Mouse (Mus musculus): ENCODE data around the gene Col4a1. TPM values are rescaled to one million over a fixed set of nuclear protein-coding genes. Genes with fewer than 3 reads are reported as not detected.

The Col4a1 gene
- polyA plus RNA-seq (2015; fragmentation: Nextera tagmentation; extraction: Ambion mirVana), result 213 and 274 TPM in 2 replicates

GRCm38 (mm10) chr8:11312349-11313175 is at the start of gene Col4a1, which contains the start of gene Col4a2:
TSS of gene Col4a1 (minus strand) at chr8:11312826.
TSS of gene Col4a2 (plus strand) at chr8:11312805.
- peaks cover 4% of the 10 kb centered on the region; the same call in 1 of the 2 replicates for H3K36me3 ChIP-seq (ENCODE audit: control insufficient read depth, insufficient read depth)
- peaks cover 27% of the 10 kb centered on the region for H3K4me1 ChIP-seq (ENCODE audit: control insufficient read depth, insufficient read depth, low read length)
- under 1% methylated on average over 84 of the region's 87 CpGs for WGBS
- peak within 1 kb of the TSS; percentile 83 for H3K4me2 ChIP-seq (ENCODE audit: low read depth, low read length)
- peak; percentile 83 for ATAC-seq (replicated peaks; ENCODE audit: extremely low read depth, insufficient read depth, low FRiP score)
- peak within 1 kb of the TSS; percentile 88 for H3K27ac ChIP-seq (ENCODE audit: low read length)
- peak within 1 kb of the TSS; percentile 84 for H3K4me3 ChIP-seq (ENCODE audit: low read length)
- no peaks in the 10 kb centered on the region for H3K27me3 ChIP-seq (ENCODE audit: control insufficient read depth, insufficient read depth, low read length)
- no peaks in the 10 kb centered on the region for H3K9me3 ChIP-seq (replicated peaks; ENCODE audit: control insufficient read depth, low read length)
- H3K9ac ChIP-seq (ENCODE audit: low read length), result peak within 1 kb of the TSS; percentile 97

- WGBS, result 66% methylated on average over 9 of the region's 9 CpGs
- no peak overlapping the region for H3K4me3 ChIP-seq (ENCODE audit: low read length)
- H3K4me2 ChIP-seq (ENCODE audit: low read depth, low read length), result no peak overlapping the region
- no peaks in the 10 kb centered on the region for H3K9me3 ChIP-seq (replicated peaks; ENCODE audit: control insufficient read depth, low read length)
- H3K9ac ChIP-seq (ENCODE audit: low read length), result no peak overlapping the region
- no peaks in the 10 kb centered on the region for H3K27me3 ChIP-seq (ENCODE audit: control insufficient read depth, insufficient read depth, low read length)
- no peak for ATAC-seq (replicated peaks; ENCODE audit: extremely low read depth, insufficient read depth, low FRiP score)
- H3K36me3 ChIP-seq (ENCODE audit: control insufficient read depth, insufficient read depth), result no peaks in the 10 kb centered on the region
- peak overlapping the region; percentile 40 for H3K27ac ChIP-seq (ENCODE audit: low read length)
- peaks cover 56% of the 10 kb centered on the region for H3K4me1 ChIP-seq (ENCODE audit: control insufficient read depth, insufficient read depth, low read length)
Observed at GRCm38 (mm10) chr8:11361546-11362277, 49.1 kb upstream of the Col4a1 start.

DNA sequence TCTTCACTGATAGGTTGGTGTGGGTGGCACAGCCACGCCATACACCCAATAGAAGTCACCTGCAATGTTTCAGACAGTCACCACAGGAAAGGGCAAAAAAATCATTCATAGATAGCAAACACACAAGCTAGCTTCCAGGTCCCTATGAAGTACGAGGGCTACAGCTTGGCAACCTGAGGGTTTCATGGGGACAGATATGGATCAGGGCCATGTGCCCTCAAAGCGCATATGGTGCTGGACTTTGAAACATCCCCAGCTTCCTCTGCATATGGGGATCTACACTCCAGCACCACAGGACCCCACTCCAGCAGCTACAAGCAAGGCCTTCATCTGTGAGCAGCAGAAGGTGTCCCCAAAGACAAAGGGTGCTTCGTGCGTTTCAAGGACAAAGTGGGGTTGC is 47.2 kb upstream of the Col4a1 start:
- no peak overlapping the region for H3K27ac ChIP-seq (ENCODE audit: low read length)
- no peak overlapping the region for H3K4me2 ChIP-seq (ENCODE audit: low read depth, low read length)
- WGBS, result 79% methylated on average over 5 of the region's 5 CpGs
- H3K36me3 ChIP-seq (ENCODE audit: control insufficient read depth, insufficient read depth), result peaks cover 3% of the 10 kb centered on the region; the same call in 1 of the 2 replicates
- H3K9me3 ChIP-seq (replicated peaks; ENCODE audit: control insufficient read depth, low read length), result no peaks in the 10 kb centered on the region
- ATAC-seq (replicated peaks; ENCODE audit: extremely low read depth, insufficient read depth, low FRiP score), result no peak
- H3K27me3 ChIP-seq (ENCODE audit: control insufficient read depth, insufficient read depth, low read length), result no peaks in the 10 kb centered on the region
- no peak overlapping the region for H3K4me3 ChIP-seq (ENCODE audit: low read length)
- no peak overlapping the region for H3K9ac ChIP-seq (ENCODE audit: low read length)
- peaks cover 55% of the 10 kb centered on the region for H3K4me1 ChIP-seq (ENCODE audit: control insufficient read depth, insufficient read depth, low read length)

- Histone ChIP-seq H3K4me2 (ENCODE audit: low read depth, low read length) (peak overlapping the region; percentile 39), H3K4me1 (ENCODE audit: control insufficient read depth, insufficient read depth, low read length) (peaks cover 42% of the 10 kb centered on the region)
- WGBS, result 18% methylated on average over 7 of the region's 7 CpGs
Observed at GRCm38 (mm10) chr8:11357921-11358436, 45.4 kb upstream of the Col4a1 start.

GRCm38 (mm10) chr8:11356776-11357175 is 44.1 kb upstream of the Col4a1 start:
- 43% methylated on average over 8 of the region's 8 CpGs for WGBS
- no peak overlapping the region for H3K4me3 ChIP-seq (ENCODE audit: low read length)
- peak overlapping the region; percentile 79 for H3K27ac ChIP-seq (ENCODE audit: low read length)
- H3K27me3 ChIP-seq (ENCODE audit: control insufficient read depth, insufficient read depth, low read length), result no peaks in the 10 kb centered on the region
- H3K4me2 ChIP-seq (ENCODE audit: low read depth, low read length), result no peak overlapping the region
- ATAC-seq (replicated peaks; ENCODE audit: extremely low read depth, insufficient read depth, low FRiP score), result no peak
- H3K9ac ChIP-seq (ENCODE audit: low read length), result peak overlapping the region; percentile 25; the same call in 1 of the 2 replicates
- peaks cover 8% of the 10 kb centered on the region; the same call in 1 of the 2 replicates for H3K36me3 ChIP-seq (ENCODE audit: control insufficient read depth, insufficient read depth)
- H3K4me1 ChIP-seq (ENCODE audit: control insufficient read depth, insufficient read depth, low read length), result peaks cover 30% of the 10 kb centered on the region
- H3K9me3 ChIP-seq (replicated peaks; ENCODE audit: control insufficient read depth, low read length), result no peaks in the 10 kb centered on the region

More at GRCm38 (mm10) chr8:11357921-11358436, 45.4 kb upstream of the Col4a1 start:
- H3K27ac ChIP-seq (ENCODE audit: low read length), result peak overlapping the region; percentile 79
- H3K36me3 ChIP-seq (ENCODE audit: control insufficient read depth, insufficient read depth), result peaks cover 8% of the 10 kb centered on the region; the same call in 1 of the 2 replicates
- no peaks in the 10 kb centered on the region for H3K27me3 ChIP-seq (ENCODE audit: control insufficient read depth, insufficient read depth, low read length)
- no peaks in the 10 kb centered on the region for H3K9me3 ChIP-seq (replicated peaks; ENCODE audit: control insufficient read depth, low read length)
- peak; percentile 77 for ATAC-seq (replicated peaks; ENCODE audit: extremely low read depth, insufficient read depth, low FRiP score)
- H3K9ac ChIP-seq (ENCODE audit: low read length), result peak overlapping the region; percentile 28
- no peak overlapping the region; the same call in 1 of the 2 replicates for H3K4me3 ChIP-seq (ENCODE audit: low read length)

DNA sequence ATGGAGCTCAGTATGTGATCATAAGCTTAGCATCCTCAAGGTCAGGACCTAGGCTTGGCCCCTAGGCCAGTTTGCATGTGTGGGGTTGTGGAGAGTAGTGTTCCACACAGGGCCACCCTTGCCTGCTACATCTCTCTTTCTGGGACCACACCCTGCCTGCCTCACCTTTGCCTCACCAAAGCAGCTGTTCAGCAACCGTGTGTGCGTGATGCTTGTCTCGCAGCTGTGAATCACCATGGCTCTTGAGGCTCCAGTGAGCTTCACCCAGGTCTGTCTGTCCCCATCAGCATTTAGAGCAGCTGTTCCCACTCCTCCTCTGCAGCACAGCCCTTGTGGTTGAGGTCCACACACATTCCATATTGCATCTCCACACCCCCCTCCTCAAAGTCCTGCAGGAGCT is 43.3 kb upstream of the Col4a1 start:
- ATAC-seq (replicated peaks; ENCODE audit: extremely low read depth, insufficient read depth, low FRiP score), result no peak
- no peak overlapping the region for H3K27ac ChIP-seq (ENCODE audit: low read length)
- H3K9ac ChIP-seq (ENCODE audit: low read length), result no peak overlapping the region
- H3K36me3 ChIP-seq (ENCODE audit: control insufficient read depth, insufficient read depth), result peaks cover 8% of the 10 kb centered on the region; the same call in 1 of the 2 replicates
- peaks cover 26% of the 10 kb centered on the region for H3K4me1 ChIP-seq (ENCODE audit: control insufficient read depth, insufficient read depth, low read length)
- H3K4me2 ChIP-seq (ENCODE audit: low read depth, low read length), result no peak overlapping the region
- 87% methylated on average over 3 of the region's 3 CpGs for WGBS
- no peak overlapping the region for H3K4me3 ChIP-seq (ENCODE audit: low read length)
- no peaks in the 10 kb centered on the region for H3K27me3 ChIP-seq (ENCODE audit: control insufficient read depth, insufficient read depth, low read length)
- H3K9me3 ChIP-seq (replicated peaks; ENCODE audit: control insufficient read depth, low read length), result no peaks in the 10 kb centered on the region

DNA sequence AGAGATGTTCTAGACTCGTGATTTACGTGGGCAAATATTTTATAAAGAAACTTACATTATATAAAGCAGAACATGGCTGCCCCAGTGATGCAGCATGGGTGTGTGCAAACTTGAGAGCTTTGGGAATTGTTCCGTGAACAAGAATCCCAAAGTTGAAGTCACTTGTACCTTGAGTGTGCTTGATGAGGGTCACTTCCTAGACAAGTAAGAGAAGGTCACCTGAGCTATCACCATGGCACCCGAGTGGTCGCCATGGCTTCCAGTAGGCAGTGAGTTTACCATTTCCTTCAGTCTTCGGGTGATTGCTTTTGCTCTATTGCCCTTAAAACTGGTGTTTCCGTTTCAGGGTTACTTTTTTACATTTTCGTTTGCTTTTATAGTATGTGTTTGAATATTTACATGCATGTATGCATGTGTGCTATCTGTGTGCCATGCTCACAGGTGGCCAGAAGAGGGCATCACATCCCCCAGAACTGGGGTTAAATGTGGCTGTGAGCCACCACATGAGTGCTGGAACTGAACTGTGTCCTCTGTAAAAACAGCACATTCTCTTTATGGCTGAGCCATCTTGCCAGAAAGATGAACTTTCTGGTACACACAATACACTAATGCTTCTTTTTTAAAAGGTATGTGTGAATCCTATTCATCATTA is 42.3 kb upstream of the Col4a1 start:
- H3K27me3 ChIP-seq (ENCODE audit: control insufficient read depth, insufficient read depth, low read length), result no peaks in the 10 kb centered on the region
- H3K4me3 ChIP-seq (ENCODE audit: low read length), result no peak overlapping the region
- H3K9me3 ChIP-seq (replicated peaks; ENCODE audit: control insufficient read depth, low read length), result no peaks in the 10 kb centered on the region
- ATAC-seq (replicated peaks; ENCODE audit: extremely low read depth, insufficient read depth, low FRiP score), result no peak
- peaks cover 28% of the 10 kb centered on the region for H3K4me1 ChIP-seq (ENCODE audit: control insufficient read depth, insufficient read depth, low read length)
- peaks cover 8% of the 10 kb centered on the region; the same call in 1 of the 2 replicates for H3K36me3 ChIP-seq (ENCODE audit: control insufficient read depth, insufficient read depth)
- no peak overlapping the region for H3K27ac ChIP-seq (ENCODE audit: low read length)
- H3K9ac ChIP-seq (ENCODE audit: low read length), result no peak overlapping the region
- H3K4me2 ChIP-seq (ENCODE audit: low read depth, low read length), result no peak overlapping the region
- WGBS, result 90% methylated on average over 8 of the region's 8 CpGs

DNA sequence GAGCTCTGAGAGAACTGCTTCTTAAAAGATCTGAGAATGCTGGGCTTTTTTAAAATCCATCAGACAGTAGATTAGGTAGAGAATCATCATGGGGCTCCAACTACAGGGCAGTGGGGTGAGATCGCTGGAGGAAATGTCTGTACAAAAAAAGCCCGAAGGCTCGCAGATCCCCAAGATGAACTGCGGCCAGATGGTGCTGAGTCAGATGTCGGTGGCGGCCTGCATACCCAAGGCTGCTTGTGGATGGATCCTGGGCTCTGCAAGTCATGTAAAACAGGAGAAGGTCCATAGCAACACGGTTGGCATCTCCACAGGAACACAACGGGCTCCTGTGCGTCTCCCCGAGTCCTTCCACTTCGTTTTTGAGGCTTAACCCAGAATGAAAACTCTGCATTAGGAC is 39.9 kb upstream of the Col4a1 start:
- H3K27ac ChIP-seq (ENCODE audit: low read length), result no peak overlapping the region
- H3K4me1 ChIP-seq (ENCODE audit: control insufficient read depth, insufficient read depth, low read length), result peaks cover 43% of the 10 kb centered on the region
- H3K9me3 ChIP-seq (replicated peaks; ENCODE audit: control insufficient read depth, low read length), result no peaks in the 10 kb centered on the region
- no peak overlapping the region for H3K4me2 ChIP-seq (ENCODE audit: low read depth, low read length)
- no peak overlapping the region for H3K9ac ChIP-seq (ENCODE audit: low read length)
- 74% methylated on average over 11 of the region's 11 CpGs for WGBS
- no peak for ATAC-seq (replicated peaks; ENCODE audit: extremely low read depth, insufficient read depth, low FRiP score)
- no peaks in the 10 kb centered on the region for H3K27me3 ChIP-seq (ENCODE audit: control insufficient read depth, insufficient read depth, low read length)
- H3K36me3 ChIP-seq (ENCODE audit: control insufficient read depth, insufficient read depth), result peaks cover 8% of the 10 kb centered on the region; the same call in 1 of the 2 replicates
- no peak overlapping the region for H3K4me3 ChIP-seq (ENCODE audit: low read length)
